Mouse (Mus musculus): Measurements from ENCODE around the gene Xirp1.
A peak's percentile ranks its signal among the peaks of the same experiment; 100 is the strongest.

Gene Xirp1

GRCm38 (mm10) chr9:120023086-120023811 is at the start of gene Xirp1:
Gene Xirp1, minus strand, starts transcription at chr9:120023598.
- DNase-seq (ENCODE audit: low spot score in 2 of 2) = no peak

DNA sequence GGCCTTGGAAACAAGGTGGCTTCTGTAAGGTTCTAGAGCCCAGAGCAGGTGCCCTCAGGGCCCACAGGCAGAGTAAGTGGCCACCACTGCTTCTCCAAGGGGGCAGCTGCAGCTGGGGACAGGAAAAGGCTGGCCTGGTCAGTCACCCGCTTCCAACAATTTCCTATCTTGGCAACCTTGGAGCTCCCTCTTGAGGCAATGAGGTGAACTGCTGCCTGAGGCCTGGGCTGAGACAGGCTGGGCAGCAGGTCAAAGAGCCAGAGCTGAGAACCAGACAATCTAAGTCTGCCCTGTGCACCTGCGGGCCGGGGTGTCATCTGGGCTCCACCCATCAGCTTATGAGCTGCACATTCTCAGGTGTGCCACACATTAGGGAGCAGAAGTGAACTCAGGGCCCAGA is 49.8 kb upstream of the Xirp1 start:
- peak; percentile 60 to 83 for DNase-seq (ENCODE audit: low spot score in 2 of 2)

- DNase-seq (ENCODE audit: low spot score in 2 of 2) = no peak
These were observed 47.9 kb upstream of the Xirp1 start for GRCm38 (mm10) chr9:120071251-120071650.

GRCm38 (mm10) chr9:120069779-120070178 is 46.4 kb upstream of the Xirp1 start, which contains the start of gene Cx3cr1:
Gene Cx3cr1, minus strand, starts transcription at chr9:120069879.
- DNase-seq (ENCODE audit: low spot score in 2 of 2) = no peak

DNA sequence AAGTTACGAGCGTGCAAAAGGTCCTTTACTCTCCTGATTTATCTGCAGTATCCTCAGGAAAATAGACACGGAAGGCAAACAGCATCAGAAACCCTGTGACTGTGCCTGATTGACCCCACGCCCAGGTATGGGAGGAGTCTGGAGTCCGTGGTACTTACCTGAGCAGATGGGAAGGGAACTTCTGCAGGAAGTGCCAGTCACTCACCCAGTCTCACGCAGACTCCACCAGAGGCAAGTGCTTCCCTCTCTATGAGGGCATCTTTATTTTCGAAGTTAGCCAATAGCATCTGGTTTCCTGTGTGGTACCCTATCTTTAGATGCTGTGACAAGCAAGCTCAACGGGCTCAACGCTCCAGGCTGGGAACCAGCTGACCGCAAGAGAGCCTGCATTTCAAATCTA is 44.6 kb upstream of the Xirp1 start:
- no peak for DNase-seq (ENCODE audit: low spot score in 2 of 2)

- DNase-seq (ENCODE audit: low spot score in 2 of 2) = no peak
These were observed 44.2 kb upstream of the Xirp1 start for GRCm38 (mm10) chr9:120067609-120068008.

DNA sequence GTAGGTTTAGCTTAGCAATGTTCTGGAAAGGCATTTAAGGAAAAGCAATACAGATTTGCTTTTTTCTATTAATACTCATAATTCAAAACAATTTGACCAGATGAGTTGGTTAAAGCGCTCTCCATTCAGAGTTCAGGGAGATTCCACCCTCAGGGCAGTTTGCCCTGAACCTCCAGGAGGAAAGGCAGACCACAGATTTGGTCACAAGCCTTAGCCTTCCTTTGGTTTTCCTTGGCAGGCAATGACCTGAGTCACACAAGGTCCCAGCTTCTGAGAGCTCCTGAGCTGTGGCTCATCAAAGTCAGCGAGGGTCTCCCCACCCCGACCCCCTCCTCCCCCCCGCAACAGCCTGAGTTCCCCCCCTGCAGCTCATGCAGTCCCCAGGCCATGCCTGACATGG is 40.9 kb upstream of the Xirp1 start:
- no peak for DNase-seq (ENCODE audit: low spot score in 2 of 2)

GRCm38 (mm10) chr9:120058730-120059129 is 35.3 kb upstream of the Xirp1 start:
- DNase-seq (ENCODE audit: low spot score in 2 of 2) = no peak

- DNase-seq (ENCODE audit: low spot score in 2 of 2) = no peak
These were observed 32.8 kb upstream of the Xirp1 start for GRCm38 (mm10) chr9:120056201-120056600.

- DNase-seq (ENCODE audit: low spot score in 2 of 2) = peak in 1 of 2 experiments; percentile 3
These were observed 31.3 kb upstream of the Xirp1 start for GRCm38 (mm10) chr9:120054545-120055277.

GRCm38 (mm10) chr9:120049407-120049806 is 26.0 kb upstream of the Xirp1 start:
- DNase-seq (ENCODE audit: low spot score in 2 of 2) = no peak

DNA sequence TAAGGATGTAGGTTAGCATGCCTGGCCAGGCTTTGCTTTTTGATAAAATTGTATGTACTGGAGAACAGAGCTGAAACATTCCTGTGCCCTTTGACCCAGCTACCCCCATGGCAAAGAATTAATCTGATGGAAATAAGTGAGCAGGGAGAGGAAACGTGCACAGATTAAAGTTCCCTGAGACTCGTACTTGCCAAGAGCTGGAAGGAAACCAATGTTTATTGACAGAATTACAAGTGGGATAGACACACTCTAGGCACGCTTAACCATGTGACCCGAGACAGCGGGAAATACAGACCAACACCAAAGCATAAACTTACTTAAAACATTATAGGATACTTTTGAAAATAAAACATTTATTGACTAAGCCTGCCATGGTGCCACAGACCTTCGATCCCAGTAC is 25.1 kb upstream of the Xirp1 start:
- DNase-seq (ENCODE audit: low spot score in 2 of 2) = no peak

GRCm38 (mm10) chr9:120043115-120043514 is 19.7 kb upstream of the Xirp1 start:
- no peak for DNase-seq (ENCODE audit: low spot score in 2 of 2)

GRCm38 (mm10) chr9:120037414-120037813 is 14.0 kb upstream of the Xirp1 start:
- DNase-seq (ENCODE audit: low spot score in 2 of 2) = no peak

DNA sequence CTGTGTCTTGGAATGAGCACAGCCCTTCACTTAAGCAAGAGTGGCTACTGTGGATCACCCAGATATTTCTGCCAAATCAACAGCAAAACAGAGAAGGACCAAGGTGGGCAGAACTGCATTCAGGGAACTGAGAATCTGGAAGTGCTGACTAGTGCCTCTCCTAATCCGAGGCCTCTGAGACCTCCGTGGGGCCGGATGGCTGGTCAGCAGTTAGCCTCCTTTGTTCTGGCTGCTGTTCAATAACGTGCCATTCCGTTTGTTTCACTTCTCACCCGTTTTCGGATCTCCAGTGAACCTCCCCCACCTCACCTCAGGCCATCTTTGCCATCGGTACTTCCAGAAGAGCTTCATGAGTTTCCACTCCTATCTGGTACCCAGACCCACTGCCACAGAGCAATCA is 11.0 kb upstream of the Xirp1 start:
- DNase-seq (ENCODE audit: low spot score in 2 of 2) = no peak

- no peak for DNase-seq (ENCODE audit: low spot score in 2 of 2)
These were observed 9.3 kb upstream of the Xirp1 start for GRCm38 (mm10) chr9:120032710-120033109.

DNA sequence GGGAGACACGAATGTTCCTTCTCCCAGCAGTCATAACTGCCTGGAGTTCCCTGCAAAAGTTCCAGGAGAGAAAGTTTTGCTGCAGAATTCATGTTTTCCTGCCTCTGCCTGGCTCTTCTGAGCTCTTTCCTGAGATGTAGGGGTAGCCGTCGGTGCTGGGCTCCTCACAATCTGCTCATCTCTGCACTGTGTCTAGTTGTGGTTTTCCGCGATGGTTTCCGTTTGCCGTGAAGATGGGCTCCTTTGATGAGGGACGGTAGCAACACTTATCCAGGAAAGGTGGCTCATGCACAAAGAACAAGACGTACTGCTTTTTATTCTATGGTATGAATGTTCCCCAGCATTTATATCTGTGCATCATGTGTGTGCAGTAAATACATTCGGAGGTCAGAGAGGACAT is 7.0 kb upstream of the Xirp1 start:
- no peak for DNase-seq (ENCODE audit: low spot score in 2 of 2)

DNA sequence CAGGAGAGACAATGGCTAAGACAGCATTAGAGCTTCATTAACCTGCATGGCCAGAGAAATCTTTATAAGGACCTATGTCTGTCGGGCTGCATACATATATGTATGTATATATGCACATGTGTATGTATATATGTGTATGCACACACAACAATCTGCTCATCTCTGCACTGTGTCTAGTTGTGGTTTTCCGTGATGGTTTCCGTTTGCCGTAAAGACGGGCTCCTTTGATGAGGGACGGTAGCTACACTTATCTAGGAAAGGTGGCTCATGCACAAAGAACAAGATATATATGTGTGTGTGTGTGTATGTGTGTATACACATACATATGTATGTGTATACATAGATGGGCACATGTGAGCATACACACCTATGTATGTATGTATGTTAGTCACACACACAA is 6.5 kb upstream of the Xirp1 start:
- DNase-seq (ENCODE audit: low spot score in 2 of 2) = no peak

DNA sequence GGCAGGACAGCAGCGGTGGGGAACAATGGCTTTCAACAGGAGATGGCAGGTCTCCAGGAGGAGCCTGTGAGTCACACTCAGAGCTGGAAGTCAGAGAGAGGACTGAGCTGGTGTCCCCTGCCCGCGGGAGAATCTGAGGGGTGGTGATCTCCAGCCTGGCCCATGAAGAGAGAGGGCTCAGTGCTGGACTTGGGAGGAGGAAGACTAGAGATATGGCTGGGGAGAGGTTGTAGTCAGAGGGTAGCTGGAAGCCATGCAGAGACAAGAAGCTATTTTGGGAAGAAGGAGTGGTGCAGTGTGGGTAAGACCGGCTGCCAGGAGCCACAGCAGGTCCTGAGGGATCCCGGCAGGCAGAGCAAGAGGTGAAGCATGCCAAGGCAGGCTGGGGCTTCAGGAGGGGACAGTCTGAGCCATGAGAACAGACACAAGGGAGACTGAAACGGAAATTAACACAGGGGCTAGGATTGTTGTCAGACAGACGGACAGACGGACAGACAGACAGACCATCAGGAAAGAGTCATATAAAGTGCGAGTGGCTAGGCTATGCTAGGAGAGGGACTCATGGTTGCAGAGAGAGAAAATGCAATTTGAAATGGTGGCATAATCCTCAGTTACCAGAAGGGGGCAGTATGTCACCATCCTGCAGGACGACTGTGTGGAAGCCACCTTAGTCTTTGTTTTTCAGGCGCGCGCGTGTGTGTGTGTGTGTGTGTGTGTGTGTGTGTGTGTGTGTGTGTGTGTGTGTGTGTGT is 4.2 kb upstream of the Xirp1 start:
- DNase-seq (ENCODE audit: low spot score in 2 of 2) = peak in 1 of 2 experiments; percentile 45

- no peak for DNase-seq (ENCODE audit: low spot score in 2 of 2)
These were observed 1.2 kb upstream of the Xirp1 start for GRCm38 (mm10) chr9:120024625-120025024.

DNA sequence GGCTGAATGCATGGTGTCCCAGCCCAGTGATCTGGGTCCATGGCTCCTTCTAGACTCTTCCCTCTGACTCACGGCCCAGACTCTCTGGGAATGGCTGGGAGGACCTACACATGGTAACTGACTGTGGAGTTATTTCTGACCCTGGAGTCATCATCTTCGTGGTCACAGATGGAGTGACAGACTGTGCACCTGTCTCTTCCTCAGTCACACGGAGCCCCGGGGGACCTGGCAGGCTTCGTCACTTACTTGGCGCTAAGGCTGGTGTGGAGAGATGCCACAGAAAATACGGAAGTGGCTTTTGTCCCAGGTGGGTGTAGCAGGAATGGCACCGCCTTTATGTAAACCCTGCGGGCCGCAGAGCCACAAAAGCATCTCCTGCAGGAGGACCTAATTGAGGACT is 773 bp upstream of the Xirp1 start:
- DNase-seq (ENCODE audit: low spot score in 2 of 2) = peak in 1 of 2 experiments; percentile 45

GRCm38 (mm10) chr9:120021164-120021563 is 2.2 kb downstream of the Xirp1 start:
- no peak for DNase-seq (ENCODE audit: low spot score in 2 of 2)

Data from cerebellum, postnatal 4 days (tissue).